Mouse (Mus musculus): ENCODE measurements around the gene Wdr83.
"Not testable (repeated sequence)": the region's sequence is repeated elsewhere in the genome, so short reads cannot be mapped to it uniquely, and the experiment has no call there.

DNA sequence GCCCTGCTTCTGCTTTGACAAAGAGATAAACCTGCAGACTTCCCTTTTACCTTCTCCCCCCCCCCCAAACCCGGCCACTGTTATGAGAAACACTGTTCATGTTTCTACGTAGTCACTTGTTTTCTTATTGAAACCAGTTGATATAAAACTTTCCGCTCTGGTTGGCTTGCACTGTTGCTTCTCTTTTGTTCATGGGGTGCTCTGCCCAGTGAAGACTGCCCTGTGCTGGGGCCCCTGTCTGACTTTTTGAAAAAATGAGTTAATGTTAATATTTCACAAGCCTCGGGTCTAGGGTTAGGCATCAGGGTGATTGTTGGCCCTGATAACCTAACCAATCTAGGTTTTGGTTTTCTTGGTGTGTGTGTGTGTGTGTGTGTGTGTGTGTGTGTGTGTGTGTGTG lies 1.1 kb upstream of the Wdr83 start:
- not testable (repeated sequence) for TF ChIP-seq CTCF (conservative IDR thresholded peaks at IDR 0.05; ENCODE audit: insufficient read depth, insufficient read length, low read depth, low read length); POLR2A (IDR thresholded peaks at IDR 0.05; ENCODE audit: low read depth, low read length)

All from kidney, adult 2 months (tissue).